Mouse (Mus musculus): ENCODE measurements around the gene Tmem206. TPM values are rescaled to one million over a fixed set of nuclear protein-coding genes. Genes with fewer than 3 reads are reported as not detected.

Tmem206 gene
- polyA plus RNA-seq, 1 experiment from 2014 or later, result 34.2 TPM

DNA sequence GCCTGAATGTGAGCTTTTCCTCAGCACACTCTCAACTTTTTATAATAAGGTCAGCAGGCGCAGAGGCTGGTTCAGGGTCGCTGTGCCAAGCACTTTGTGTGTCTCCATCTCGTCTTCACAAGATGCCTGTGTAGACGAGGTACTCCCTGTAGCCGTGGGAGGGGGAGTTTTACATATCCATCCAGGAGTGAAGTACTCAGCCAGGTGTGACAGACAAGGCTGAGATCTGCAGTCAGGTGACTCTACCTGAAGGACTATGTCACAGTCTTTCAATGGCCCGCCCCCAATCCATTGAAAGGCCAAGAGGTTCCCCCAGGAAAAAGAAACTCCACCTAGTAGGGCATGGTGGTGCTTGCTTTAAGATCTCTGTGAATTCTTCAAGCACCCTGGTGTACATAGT, 12.6 kb upstream of the Tmem206 start:
- no peak for ATAC-seq (replicated peaks; ENCODE audit: low FRiP score)
- H3K4me3 ChIP-seq (ENCODE audit: low read depth, low read length), result peak overlapping the region; percentile 47
- H3K9ac ChIP-seq (ENCODE audit: low read length), result no peak overlapping the region; the same call in 1 of the 2 replicates

GRCm38 (mm10) chr1:191313926-191314325, 11.8 kb upstream of the Tmem206 start:
- Histone ChIP-seq H3K4me3 (ENCODE audit: low read depth, low read length) (no peak overlapping the region), H3K36me3 (ENCODE audit: control insufficient read depth, insufficient read depth, low read length) (no peaks in the 10 kb centered on the region), H3K27ac (ENCODE audit: low read depth, low read length) (no peak overlapping the region), H3K9ac (ENCODE audit: low read length) (no peak overlapping the region), H3K4me2 (ENCODE audit: low read depth, low read length, severe bottlenecking) (no peak overlapping the region), H3K4me1 (replicated peaks; ENCODE audit: control insufficient read depth, insufficient read depth, low read length) (peaks cover 2% of the 10 kb centered on the region; the same call in 1 of the 2 replicates), H3K27me3 (ENCODE audit: control insufficient read depth, insufficient read depth, low read length) (no peaks in the 10 kb centered on the region), H3K9me3 (ENCODE audit: control insufficient read depth, low read length) (no peaks in the 10 kb centered on the region)
- ATAC-seq (replicated peaks; ENCODE audit: low FRiP score), result no peak
- DNase-seq (ENCODE audit: low spot score), result no peak
- 88% methylated on average over 4 of the region's 4 CpGs for WGBS

More for the DNA sequence above, 12.6 kb upstream of the Tmem206 start:
- Histone ChIP-seq H3K9me3 (ENCODE audit: control insufficient read depth, low read length) (no peaks in the 10 kb centered on the region), H3K27ac (ENCODE audit: low read depth, low read length) (no peak overlapping the region), H3K4me2 (ENCODE audit: low read depth, low read length, severe bottlenecking) (no peak overlapping the region; the same call in 1 of the 2 replicates), H3K27me3 (ENCODE audit: control insufficient read depth, insufficient read depth, low read length) (no peaks in the 10 kb centered on the region), H3K4me1 (replicated peaks; ENCODE audit: control insufficient read depth, insufficient read depth, low read length) (peaks cover 2% of the 10 kb centered on the region; the same call in 1 of the 2 replicates), H3K36me3 (ENCODE audit: control insufficient read depth, insufficient read depth, low read length) (no peaks in the 10 kb centered on the region)
- no peak for DNase-seq (ENCODE audit: low spot score)
- WGBS, result 75% methylated on average over 6 of the region's 6 CpGs

GRCm38 (mm10) chr1:191316818-191317217, 8.9 kb upstream of the Tmem206 start:
- no peak for ATAC-seq (replicated peaks; ENCODE audit: low FRiP score)
- Histone ChIP-seq H3K27me3 (ENCODE audit: control insufficient read depth, insufficient read depth, low read length) (no peaks in the 10 kb centered on the region), H3K4me2 (ENCODE audit: low read depth, low read length, severe bottlenecking) (no peak overlapping the region), H3K27ac (ENCODE audit: low read depth, low read length) (no peak overlapping the region), H3K36me3 (ENCODE audit: control insufficient read depth, insufficient read depth, low read length) (no peaks in the 10 kb centered on the region), H3K4me1 (replicated peaks; ENCODE audit: control insufficient read depth, insufficient read depth, low read length) (peaks cover 2% of the 10 kb centered on the region; the same call in 1 of the 2 replicates), H3K9me3 (ENCODE audit: control insufficient read depth, low read length) (no peaks in the 10 kb centered on the region), H3K9ac (ENCODE audit: low read length) (no peak overlapping the region), H3K4me3 (ENCODE audit: low read depth, low read length) (no peak overlapping the region)
- DNase-seq (ENCODE audit: low spot score), result no peak
- WGBS, result 87% methylated on average over 8 of the region's 8 CpGs

DNA sequence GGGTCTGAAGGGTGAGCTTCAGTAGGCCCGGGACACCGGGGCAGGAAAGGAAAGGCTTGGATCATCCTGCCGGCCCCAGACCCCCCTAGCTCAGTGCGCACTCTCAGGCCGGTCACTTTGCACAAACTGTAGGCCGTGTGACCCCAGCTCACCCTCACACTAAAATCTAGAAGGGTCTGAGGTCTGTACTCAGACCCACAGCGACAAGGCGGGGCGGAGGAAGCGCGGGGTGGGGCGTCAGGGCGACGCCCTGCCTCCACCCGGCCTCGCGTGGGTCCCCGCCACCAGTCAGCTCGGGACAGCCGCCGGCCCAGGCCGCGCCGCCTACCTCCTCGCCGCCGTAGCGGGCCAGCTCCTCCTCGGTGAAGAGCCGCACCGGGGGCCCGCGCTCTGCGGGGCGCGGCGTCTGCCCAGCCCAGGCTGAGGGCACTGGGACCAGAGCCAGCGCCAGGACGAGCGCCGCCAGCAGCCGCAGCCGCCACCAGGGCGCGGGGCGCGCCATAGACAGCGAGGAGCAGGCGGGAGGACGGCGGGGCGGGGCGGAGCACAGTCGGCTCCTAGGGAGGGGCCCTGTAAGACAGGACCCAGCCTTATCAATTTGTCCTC, 8.0 kb upstream of the Tmem206 start, which contains the start of gene Nenf:
Nenf (minus strand) TSS at position 604 of the 606 bp plus-strand sequence.
- Histone ChIP-seq H3K9ac (ENCODE audit: low read length) (peak within 1 kb of the TSS; percentile 93), H3K4me1 (replicated peaks; ENCODE audit: control insufficient read depth, insufficient read depth, low read length) (peaks cover 2% of the 10 kb centered on the region; the same call in 1 of the 2 replicates), H3K4me2 (ENCODE audit: low read depth, low read length, severe bottlenecking) (peak within 1 kb of the TSS; percentile 84), H3K27ac (ENCODE audit: low read depth, low read length) (no peak within 1 kb of the TSS), H3K36me3 (ENCODE audit: control insufficient read depth, insufficient read depth, low read length) (no peaks in the 10 kb centered on the region), H3K27me3 (ENCODE audit: control insufficient read depth, insufficient read depth, low read length) (no peaks in the 10 kb centered on the region), H3K4me3 (ENCODE audit: low read depth, low read length) (peak within 1 kb of the TSS; percentile 62), H3K9me3 (ENCODE audit: control insufficient read depth, low read length) (no peaks in the 10 kb centered on the region)
- under 1% methylated on average over 50 of the region's 54 CpGs for WGBS
- DNase-seq (ENCODE audit: low spot score), result peak; percentile 84
- ATAC-seq (replicated peaks; ENCODE audit: low FRiP score), result peak; percentile 92

DNA sequence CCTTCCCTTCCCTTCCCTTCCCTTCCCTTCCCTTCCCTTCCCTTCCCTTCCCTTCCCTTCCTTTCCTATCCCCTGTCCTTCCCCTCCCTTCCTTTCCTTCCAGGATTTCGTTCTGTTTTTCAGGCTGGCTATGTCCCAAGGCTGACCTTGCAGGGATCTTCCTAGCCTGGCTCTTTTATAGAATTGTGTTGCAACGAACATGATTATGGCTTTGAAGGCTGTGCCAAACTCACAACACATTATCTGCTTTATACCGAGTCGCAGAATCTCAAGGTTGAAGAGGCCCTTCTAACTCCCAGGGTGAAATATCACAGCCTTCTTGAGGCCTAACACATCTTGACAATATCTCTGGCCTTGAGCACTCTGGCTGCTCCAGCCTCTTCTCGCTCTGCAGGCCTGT, 7.0 kb upstream of the Tmem206 start:
- H3K4me1 ChIP-seq (replicated peaks; ENCODE audit: control insufficient read depth, insufficient read depth, low read length), result peaks cover 2% of the 10 kb centered on the region; the same call in 1 of the 2 replicates
- H3K4me2 ChIP-seq (ENCODE audit: low read depth, low read length, severe bottlenecking), result no peak overlapping the region
- H3K9me3 ChIP-seq (ENCODE audit: control insufficient read depth, low read length), result no peaks in the 10 kb centered on the region
- H3K9ac ChIP-seq (ENCODE audit: low read length), result no peak overlapping the region
- no peak for ATAC-seq (replicated peaks; ENCODE audit: low FRiP score)
- WGBS, result 87% methylated on average over 4 of the region's 5 CpGs
- H3K4me3 ChIP-seq (ENCODE audit: low read depth, low read length), result no peak overlapping the region
- no peak for DNase-seq (ENCODE audit: low spot score)
- H3K27ac ChIP-seq (ENCODE audit: low read depth, low read length), result no peak overlapping the region
- H3K36me3 ChIP-seq (ENCODE audit: control insufficient read depth, insufficient read depth, low read length), result no peaks in the 10 kb centered on the region
- H3K27me3 ChIP-seq (ENCODE audit: control insufficient read depth, insufficient read depth, low read length), result no peaks in the 10 kb centered on the region

DNA sequence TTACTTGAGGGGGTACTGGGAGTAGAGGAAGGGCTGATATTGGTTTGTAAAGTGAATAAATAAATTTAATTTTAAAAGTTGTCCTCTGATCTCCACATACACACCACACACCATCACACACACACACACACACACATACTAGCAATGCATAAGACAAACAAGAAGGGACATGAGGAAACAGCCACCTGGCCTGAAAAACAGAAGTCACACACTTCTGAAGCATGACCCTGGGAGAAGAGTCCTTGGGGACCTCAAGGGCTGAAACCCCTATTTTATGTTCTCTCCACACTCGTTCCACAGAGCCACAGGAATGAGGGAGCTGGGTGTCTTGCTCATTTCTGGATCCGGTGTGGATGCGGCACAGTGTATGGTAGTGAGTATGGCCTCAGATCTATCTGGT, 2.3 kb upstream of the Tmem206 start:
- Histone ChIP-seq H3K9ac (ENCODE audit: low read length) (no peak overlapping the region), H3K27ac (ENCODE audit: low read depth, low read length) (no peak overlapping the region), H3K27me3 (ENCODE audit: control insufficient read depth, insufficient read depth, low read length) (no peaks in the 10 kb centered on the region), H3K4me2 (ENCODE audit: low read depth, low read length, severe bottlenecking) (no peak overlapping the region), H3K4me1 (replicated peaks; ENCODE audit: control insufficient read depth, insufficient read depth, low read length) (peaks cover 2% of the 10 kb centered on the region; the same call in 1 of the 2 replicates), H3K4me3 (ENCODE audit: low read depth, low read length) (no peak overlapping the region), H3K36me3 (ENCODE audit: control insufficient read depth, insufficient read depth, low read length) (no peaks in the 10 kb centered on the region), H3K9me3 (ENCODE audit: control insufficient read depth, low read length) (no peaks in the 10 kb centered on the region)
- WGBS, result 84% methylated on average over 3 of the region's 3 CpGs
- ATAC-seq (replicated peaks; ENCODE audit: low FRiP score) (no peak), DNase-seq (ENCODE audit: low spot score) (no peak)

DNA sequence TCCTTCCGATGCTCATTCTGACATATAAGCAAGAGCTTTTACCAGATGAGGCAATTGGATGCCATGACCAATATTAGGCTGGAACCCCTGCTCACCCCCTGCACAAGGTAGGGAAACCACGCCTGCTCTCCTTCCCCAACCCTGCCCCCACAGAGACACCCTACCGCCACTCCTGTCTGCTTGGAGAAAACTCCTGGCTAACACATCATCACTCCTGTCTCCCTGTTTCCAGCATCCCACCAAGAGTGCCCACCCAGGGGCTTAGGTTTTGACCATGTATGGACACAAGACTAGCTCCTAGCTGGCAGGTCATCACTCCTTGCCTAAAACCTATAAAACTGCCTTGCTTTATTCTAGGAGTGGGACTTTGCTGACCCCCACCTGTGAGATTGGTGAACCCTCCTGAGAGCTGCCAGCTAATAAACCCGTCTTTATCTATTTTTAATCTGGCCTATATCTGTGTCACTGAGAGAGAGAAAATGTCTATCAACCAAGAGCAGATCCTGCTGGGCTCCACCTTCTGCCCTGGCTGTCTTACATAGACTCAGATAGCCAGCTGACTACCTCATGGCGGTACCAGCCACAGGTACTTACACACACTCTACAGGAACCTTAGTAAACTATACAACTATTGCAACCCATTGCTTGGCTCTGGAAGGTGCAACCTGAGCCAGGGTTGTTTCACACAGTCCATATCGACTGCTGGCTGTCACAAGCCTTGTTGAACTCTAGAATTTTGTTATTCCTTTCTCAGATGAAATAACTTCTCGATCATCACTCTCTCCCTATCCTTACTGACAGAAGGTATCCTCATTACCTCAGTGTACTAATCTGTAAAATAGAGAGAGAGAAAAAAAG, 750 bp upstream of the Tmem206 start:
- DNase-seq (ENCODE audit: low spot score) (no peak), ATAC-seq (replicated peaks; ENCODE audit: low FRiP score) (0 out of 2 replicates have a peak, but pooled peaks have one; percentile 5)
- H3K36me3 ChIP-seq (ENCODE audit: control insufficient read depth, insufficient read depth, low read length), result no peaks in the 10 kb centered on the region
- H3K4me3 ChIP-seq (ENCODE audit: low read depth, low read length), result no peak overlapping the region
- no peak overlapping the region for H3K4me2 ChIP-seq (ENCODE audit: low read depth, low read length, severe bottlenecking)
- no peak overlapping the region for H3K27ac ChIP-seq (ENCODE audit: low read depth, low read length)
- no peaks in the 10 kb centered on the region for H3K27me3 ChIP-seq (ENCODE audit: control insufficient read depth, insufficient read depth, low read length)
- H3K4me1 ChIP-seq (replicated peaks; ENCODE audit: control insufficient read depth, insufficient read depth, low read length), result peaks cover 2% of the 10 kb centered on the region; the same call in 1 of the 2 replicates
- 87% methylated on average over 7 of the region's 7 CpGs for WGBS
- H3K9ac ChIP-seq (ENCODE audit: low read length), result peak overlapping the region; percentile 86
- no peaks in the 10 kb centered on the region for H3K9me3 ChIP-seq (ENCODE audit: control insufficient read depth, low read length)

GRCm38 (mm10) chr1:191326233-191326882, 646 bp downstream of the Tmem206 start:
- Histone ChIP-seq H3K9ac (ENCODE audit: low read length) (peak overlapping the region; percentile 86), H3K27ac (ENCODE audit: low read depth, low read length) (0 out of 2 replicates have a peak overlapping the region, but pooled peaks have one; percentile 15), H3K9me3 (ENCODE audit: control insufficient read depth, low read length) (no peaks in the 10 kb centered on the region), H3K4me1 (replicated peaks; ENCODE audit: control insufficient read depth, insufficient read depth, low read length) (peaks cover 2% of the 10 kb centered on the region; the same call in 1 of the 2 replicates), H3K4me3 (ENCODE audit: low read depth, low read length) (peak overlapping the region; percentile 65), H3K4me2 (ENCODE audit: low read depth, low read length, severe bottlenecking) (peak overlapping the region; percentile 84), H3K27me3 (ENCODE audit: control insufficient read depth, insufficient read depth, low read length) (no peaks in the 10 kb centered on the region), H3K36me3 (ENCODE audit: control insufficient read depth, insufficient read depth, low read length) (no peaks in the 10 kb centered on the region)
- DNase-seq (ENCODE audit: low spot score) (peak; percentile 80), ATAC-seq (replicated peaks; ENCODE audit: low FRiP score) (peak; percentile 72)
- 1% methylated on average over 35 of the region's 35 CpGs for WGBS
